Mouse (Mus musculus) MEL (cell line): ENCODE measurements around the gene Pzp. TPM values are rescaled to one million over a fixed set of nuclear protein-coding genes. Genes with fewer than 3 reads are reported as not detected.

Experiments used
- DNase-seq: peaks from one replicate; pipeline ENCODE4 v3.0.0; 2011; ENCODE audit warnings: low read depth, low spot score
- H3K27ac ChIP-seq: 2 replicates; pipeline ENCODE4 v1.5.1; 2012; ENCODE audit warnings: low read depth, mild to moderate bottlenecking, control low read depth, low read length, moderate library complexity; ENCODE audit not compliant: control insufficient read depth
- H3K27me3 ChIP-seq, 2 experiments: fragments of 150-350 bp in 1 of 2; sonication (generic) in 1 of 2; 2 replicates each; pipeline ENCODE4 v1.6.1; 2012; ENCODE audit warnings: low read length in 2 of 2, mild to moderate bottlenecking in 2 of 2, improper control_type of control experiment in 1 of 2, moderate library complexity in 1 of 2; ENCODE audit not compliant: insufficient read depth in 2 of 2, control insufficient read depth in 1 of 2
- H3K36me3 ChIP-seq, 2 experiments: 2 replicates each; pipeline ENCODE4 v1.6.1; 2012 to 2014; ENCODE audit warnings: low read length in 2 of 2, improper control_type of control experiment in 1 of 2, inconsistent platforms in 1 of 2, mild to moderate bottlenecking in 1 of 2; ENCODE audit not compliant: insufficient read depth in 2 of 2, control insufficient read depth in 1 of 2
- H3K4me1 ChIP-seq, 2 experiments: fragments of 150-350 bp in 1 of 2; sonication (generic) in 1 of 2; 2 replicates each; pipeline ENCODE4 v1.6.1; 2012; ENCODE audit warnings: low read length in 2 of 2, improper control_type of control experiment in 1 of 2, mild to moderate bottlenecking in 1 of 2; ENCODE audit not compliant: insufficient read depth in 2 of 2, control insufficient read depth in 1 of 2
- H3K4me3 ChIP-seq, 2 experiments: fragments of 150-350 bp in 1 of 2; sonication (generic) in 1 of 2; 2 replicates each; pipeline ENCODE4 v1.5.1; 2012; ENCODE audit warnings: low read depth in 2 of 2, low read length in 2 of 2, mild to moderate bottlenecking in 2 of 2, moderate library complexity in 2 of 2, control low read depth in 1 of 2, improper control_type of control experiment in 1 of 2; ENCODE audit not compliant: control insufficient read depth in 1 of 2, insufficient read depth in 1 of 2
- H3K79me2 ChIP-seq: 2 replicates; pipeline ENCODE4 v1.6.1; 2012; ENCODE audit warnings: mild to moderate bottlenecking, low read length, moderate library complexity; ENCODE audit not compliant: control insufficient read depth, poor library complexity, insufficient read depth
- H3K9ac ChIP-seq: 2 replicates; pipeline ENCODE4 v1.6.1; 2012; ENCODE audit warnings: low read depth, mild to moderate bottlenecking, control low read depth, low read length, moderate library complexity; ENCODE audit not compliant: control insufficient read depth, poor library complexity, severe bottlenecking
- H3K9me3 ChIP-seq: fragments of 150-350 bp; sonication (generic); replicated peaks from 2 replicates; pipeline ENCODE4 v1.6.1; 2012; ENCODE audit warnings: mild to moderate bottlenecking, low read length, improper control_type of control experiment, moderate library complexity; ENCODE audit not compliant: insufficient read depth
- EP300 ChIP-seq, 2 experiments: IDR thresholded peaks; 2 replicates each; pipeline ENCODE4 v1.6.1; 2011; ENCODE audit warnings: improper control_type of control experiment in 2 of 2, low read length in 2 of 2, low read depth in 1 of 2, mild to moderate bottlenecking in 1 of 2
- ETS1 ChIP-seq: IDR thresholded peaks from 2 replicates; pipeline ENCODE4 v1.6.1; 2012; ENCODE audit warnings: low read depth, mild to moderate bottlenecking, inconsistent platforms, low read length, improper control_type of control experiment, moderate library complexity
- GATA1 ChIP-seq: IDR thresholded peaks from 2 replicates; pipeline ENCODE4 v1.6.1; 2011; ENCODE audit warnings: low read depth, low read length, improper control_type of control experiment
- HCFC1 ChIP-seq: IDR thresholded peaks from 2 replicates; pipeline ENCODE4 v1.6.1; 2012; ENCODE audit warnings: low read depth, mild to moderate bottlenecking, inconsistent platforms, low read length, improper control_type of control experiment, moderate library complexity
- KAT2A ChIP-seq: conservative IDR thresholded peaks from 2 replicates; pipeline ENCODE4 v1.6.1; 2012; ENCODE audit warnings: low read depth, low read length, improper control_type of control experiment, inconsistent platforms
- MAZ ChIP-seq: IDR thresholded peaks from 2 replicates; pipeline ENCODE4 v1.6.1; 2012; ENCODE audit warnings: low read depth, mild to moderate bottlenecking, inconsistent platforms, low read length, improper control_type of control experiment
- MEF2A ChIP-seq: IDR thresholded peaks from 2 replicates; pipeline ENCODE4 v1.6.1; 2014; ENCODE audit warnings: low read depth, mild to moderate bottlenecking, inconsistent platforms, low read length, improper control_type of control experiment; ENCODE audit not compliant: poor library complexity, insufficient replicate concordance, severe bottlenecking; ENCODE audit errors: extremely low read depth
- MYB ChIP-seq: IDR thresholded peaks from 2 replicates; pipeline ENCODE4 v1.6.1; 2011; ENCODE audit warnings: mild to moderate bottlenecking, low read depth, low read length, improper control_type of control experiment
- MYC ChIP-seq: IDR thresholded peaks from 2 replicates; pipeline ENCODE4 v1.6.1; 2011; ENCODE audit warnings: low read depth, mild to moderate bottlenecking, low read length, improper control_type of control experiment, moderate library complexity
- POLR2AphosphoS2 ChIP-seq: IDR thresholded peaks from 2 replicates; pipeline ENCODE4 v1.6.1; 2011; ENCODE audit warnings: low read length, improper control_type of control experiment
- RAD21 ChIP-seq: IDR thresholded peaks from 2 replicates; pipeline ENCODE4 v1.6.1; 2011; ENCODE audit warnings: mild to moderate bottlenecking, low read depth, low read length, improper control_type of control experiment
- SIN3A ChIP-seq: IDR thresholded peaks from 2 replicates; pipeline ENCODE4 v1.6.1; 2012; ENCODE audit warnings: low read length, improper control_type of control experiment, inconsistent platforms
- TAL1 ChIP-seq: IDR thresholded peaks from 2 replicates; pipeline ENCODE4 v1.6.1; 2012; ENCODE audit warnings: mild to moderate bottlenecking, inconsistent platforms, low read length, moderate library complexity, mixed read lengths
- TBP ChIP-seq: IDR thresholded peaks from 2 replicates; pipeline ENCODE4 v1.8.0; 2011; ENCODE audit warnings: low read depth, low read length, improper control_type of control experiment
- TCF12 ChIP-seq: IDR thresholded peaks from 2 replicates; pipeline ENCODE4 v1.6.1; 2014; ENCODE audit warnings: low read depth, mild to moderate bottlenecking, inconsistent platforms, low read length, improper control_type of control experiment, moderate library complexity
- UBTF ChIP-seq: IDR thresholded peaks from 2 replicates; pipeline ENCODE4 v1.6.1; 2012; ENCODE audit warnings: low read depth, mild to moderate bottlenecking, inconsistent platforms, low read length, improper control_type of control experiment, moderate library complexity, borderline replicate concordance; ENCODE audit not compliant: insufficient read depth
- USF2 ChIP-seq, 2 experiments: IDR thresholded peaks; 2 replicates each; pipeline ENCODE4 v1.6.1; 2011 to 2012; ENCODE audit warnings: improper control_type of control experiment in 2 of 2, low read length in 2 of 2, borderline replicate concordance in 1 of 2, inconsistent platforms in 1 of 2, low read depth in 1 of 2, mild to moderate bottlenecking in 1 of 2; ENCODE audit not compliant: insufficient read depth in 1 of 2
- polyA plus RNA-seq, 2 experiments: library from polyadenylated mRNA; stranded (reverse) in 1 of 2; unstranded in 1 of 2; fragments of >175 nt in 1 of 2; fragments of >200 nt in 1 of 2; gene quantifications; 2 replicates each; pipeline versions ENCODE4 v1.2.1 to v1.2.4; 2012; ENCODE audit warnings: low replicate concordance in 2 of 2, low read depth in 1 of 2; ENCODE audit not compliant: insufficient read length in 2 of 2, insufficient read depth in 1 of 2, missing spikeins in 1 of 2
- total RNA-seq: library from RNA; depleted of rRNA; stranded (reverse); fragments of 300-350 nt; gene quantifications from 2 replicates; pipeline ENCODE4 v1.2.3, GENCODE M21; 2012; rRNA removed

The Pzp gene
- total and polyA plus RNA-seq, 3 experiments: not detected

- H3K4me1 ChIP-seq: peaks cover 12 to 19% of the 10 kb centered on the region in 2 experiments
- H3K4me3 ChIP-seq: peak overlapping the region; percentile 92 to 99
- H3K9me3 ChIP-seq: no peaks in the 10 kb centered on the region
- H3K27me3 ChIP-seq: no peaks in the 10 kb centered on the region
- no peak for TF ChIP-seq MYB
- no peak for TF ChIP-seq MEF2A
- no peak for TF ChIP-seq HCFC1
- TF ChIP-seq KAT2A: no peak
- TF ChIP-seq UBTF: no peak
- no peak for TF ChIP-seq TCF12
- no peak for TF ChIP-seq ETS1
- no peak for TF ChIP-seq RAD21
- TF ChIP-seq TAL1: no peak
- no peak for TF ChIP-seq GATA1
- no peak for TF ChIP-seq POLR2AphosphoS2
- peaks cover 19% of the 10 kb centered on the region for H3K79me2 ChIP-seq
- DNase-seq: no peak
- H3K36me3 ChIP-seq: peaks cover 20 to 23% of the 10 kb centered on the region in 2 experiments
- 0 out of 2 replicates have a peak overlapping the region, but pooled peaks have one; percentile 58 for H3K27ac ChIP-seq
- peak overlapping the region; percentile 87; the same call in 1 of the 2 replicates for H3K9ac ChIP-seq
Observed at GRCm38 (mm10) chr6:128436356-128437005, 90.0 kb downstream of the Pzp start.

- H3K4me1 ChIP-seq: peaks cover 12 to 22% of the 10 kb centered on the region in 2 experiments
- H3K27ac ChIP-seq: peak overlapping the region; percentile 28
- H3K9ac ChIP-seq: no peak overlapping the region
- H3K4me3 ChIP-seq: no peak overlapping the region
- peaks cover 19% of the 10 kb centered on the region for H3K79me2 ChIP-seq
- no peaks in the 10 kb centered on the region for H3K9me3 ChIP-seq
- TF ChIP-seq EP300 (IDR thresholded peaks at IDR 0.05; ENCODE audit: low read depth in 1 of 2, low read length in 2 of 2): peak; percentile 78 to 85
- TF ChIP-seq MYC: no peak
- no peak for TF ChIP-seq USF2 (IDR thresholded peaks at IDR 0.05; ENCODE audit: borderline replicate concordance in 1 of 2, insufficient read depth in 1 of 2, low read depth in 1 of 2, low read length in 2 of 2)
- TF ChIP-seq TAL1: peak; percentile 67
- TF ChIP-seq GATA1: peak; percentile 94
- peak; percentile 65; the same call in 1 of the 2 replicates for TF ChIP-seq TCF12
- peak; percentile 38; the same call in 1 of the 2 replicates for TF ChIP-seq POLR2AphosphoS2
- peak; percentile 59; the same call in 1 of the 2 replicates for TF ChIP-seq SIN3A
- peak; percentile 76 for TF ChIP-seq ETS1
- TF ChIP-seq TBP: 0 out of 2 replicates have a peak, but pooled peaks have one; percentile 21
- TF ChIP-seq MAZ: peak; percentile 55; the same call in 1 of the 2 replicates
- H3K36me3 ChIP-seq: peaks cover 22 to 24% of the 10 kb centered on the region in 2 experiments
- DNase-seq: peak; percentile 94
- H3K27me3 ChIP-seq: no peaks in the 10 kb centered on the region
Observed at GRCm38 (mm10) chr6:128435474-128435873, 91.0 kb downstream of the Pzp start.

Other genes with a start within 250 kb of the Pzp start
- not detected in 2 replicates for gene Tead4, start 225.9 kb downstream of the Pzp start, total RNA-seq
- gene Tead4, start 225.9 kb downstream of the Pzp start, polyA plus RNA-seq: not detected
- 5.3 and 5.7 TPM in 2 replicates for gene Tulp3, start 170.9 kb downstream of the Pzp start, total RNA-seq
- gene Tulp3, start 170.9 kb downstream of the Pzp start, polyA plus RNA-seq: 10 to 100 TPM in 1 of 2 experiments, not detected in 1; 19.2 TPM
- gene Rhno1, start 163.8 kb downstream of the Pzp start, total RNA-seq: 40.1 and 46.8 TPM in 2 replicates
- 100 to 1,000 TPM in 1 of 2 experiments, 10 to 100 TPM in 1; 88.1 to 137 TPM for gene Rhno1, start 163.8 kb downstream of the Pzp start, polyA plus RNA-seq
- 13.7 and 14.7 TPM in 2 replicates for gene Foxm1, start 163.8 kb downstream of the Pzp start, total RNA-seq
- 10 to 100 TPM; 31.1 to 61.9 TPM for gene Foxm1, start 163.8 kb downstream of the Pzp start, polyA plus RNA-seq
- gene Tex52, start 151.3 kb downstream of the Pzp start, total RNA-seq: not detected in 2 replicates
- gene Tex52, start 151.3 kb downstream of the Pzp start, polyA plus RNA-seq: under 1 TPM in 1 of 2 experiments, not detected in 1; 0.07 TPM
- not detected in 2 replicates for gene Gm44596, start 151.2 kb downstream of the Pzp start, total RNA-seq
- gene Gm44596, start 151.2 kb downstream of the Pzp start, polyA plus RNA-seq: not detected
- gene Nrip2, start 127.4 kb downstream of the Pzp start, total RNA-seq: 0.04 TPM in 1 of 2 replicates, not detected in the other
- under 1 TPM in 1 of 2 experiments, not detected in 1; 0.86 TPM for gene Nrip2, start 127.4 kb downstream of the Pzp start, polyA plus RNA-seq
- gene Itfg2, start 101.8 kb downstream of the Pzp start, total RNA-seq: 16.6 and 17.8 TPM in 2 replicates
- gene Itfg2, start 101.8 kb downstream of the Pzp start, polyA plus RNA-seq: 10 to 100 TPM in 1 of 2 experiments, not detected in 1; 44.8 TPM
- gene Fkbp4, start 88.0 kb downstream of the Pzp start, total RNA-seq: 332 and 333 TPM in 2 replicates
- 100 to 1,000 TPM; 426 to 934 TPM for gene Fkbp4, start 88.0 kb downstream of the Pzp start, polyA plus RNA-seq
- gene A2ml1, start 54.9 kb upstream of the Pzp start, total RNA-seq: 0.08 and 0.10 TPM in 2 replicates
- gene A2ml1, start 54.9 kb upstream of the Pzp start, polyA plus RNA-seq: under 1 TPM in 1 of 2 experiments, not detected in 1; 0.25 TPM
- not detected in 2 replicates for gene Klrb1a, start 96.8 kb upstream of the Pzp start, total RNA-seq
- gene Klrb1a, start 96.8 kb upstream of the Pzp start, polyA plus RNA-seq: not detected
- not detected in 2 replicates for gene Clec2h, start 135.7 kb upstream of the Pzp start, total RNA-seq
- not detected for gene Clec2h, start 135.7 kb upstream of the Pzp start, polyA plus RNA-seq
- not detected in 2 replicates for gene Klrb1, start 196.3 kb upstream of the Pzp start, total RNA-seq
- not detected for gene Klrb1, start 196.3 kb upstream of the Pzp start, polyA plus RNA-seq